Mouse (Mus musculus) adrenal gland, postnatal 4 days (tissue): ENCODE results near the gene Map3k14. TPM values are rescaled to one million over a fixed set of nuclear protein-coding genes. Genes with fewer than 3 reads are reported as not detected.

ENCODE experiments used
- DNase-seq, 2 experiments: peaks; one replicate each; pipeline ENCODE4 v3.0.0; 2021 to 2022; ENCODE audit warnings: low spot score in 2 of 2, mixed read lengths in 2 of 2
- total RNA-seq, 2 experiments: library from RNA; stranded (reverse); gene quantifications; 2 replicates each; pipeline ENCODE4 v1.2.3; 2021

The Map3k14 gene
- total RNA-seq, 2 experiments from 2014 or later = 6.9 to 8.0 TPM

- DNase-seq = no peak
These were observed 51.9 kb downstream of the Map3k14 start for GRCm38 (mm10) chr11:103215355-103215754.

- DNase-seq = no peak
These were observed 53.6 kb downstream of the Map3k14 start for GRCm38 (mm10) chr11:103213712-103214111.

- DNase-seq = no peak
These were observed 57.0 kb downstream of the Map3k14 start for GRCm38 (mm10) chr11:103210291-103210690.

- DNase-seq = no peak
These were observed 58.8 kb downstream of the Map3k14 start, which contains the start of gene 1700023F06Rik for GRCm38 (mm10) chr11:103208458-103208857. Gene 1700023F06Rik, minus strand, starts transcription at chr11:103208558.

- DNase-seq = no peak
These were observed 61.1 kb downstream of the Map3k14 start for GRCm38 (mm10) chr11:103206203-103206602.

- no peak for DNase-seq
These were observed 64.9 kb downstream of the Map3k14 start for GRCm38 (mm10) chr11:103202376-103202775.

GRCm38 (mm10) chr11:103201664-103202063, 65.6 kb downstream of the Map3k14 start:
- DNase-seq = peak in 1 of 2 experiments; percentile 41

- DNase-seq = no peak
These were observed 68.1 kb downstream of the Map3k14 start for GRCm38 (mm10) chr11:103198911-103199803.

- no peak for DNase-seq
These were observed 68.9 kb downstream of the Map3k14 start for GRCm38 (mm10) chr11:103198339-103198738.

GRCm38 (mm10) chr11:103197340-103197739, 69.9 kb downstream of the Map3k14 start:
- no peak for DNase-seq

- no peak for DNase-seq
These were observed 71.6 kb downstream of the Map3k14 start for GRCm38 (mm10) chr11:103195656-103196055.

GRCm38 (mm10) chr11:103195236-103195635, 72.0 kb downstream of the Map3k14 start:
- no peak for DNase-seq

- DNase-seq = no peak
These were observed 73.5 kb downstream of the Map3k14 start for GRCm38 (mm10) chr11:103193825-103194168.

- DNase-seq = no peak
These were observed 74.1 kb downstream of the Map3k14 start for GRCm38 (mm10) chr11:103192956-103193824.

GRCm38 (mm10) chr11:103192230-103192955, 74.9 kb downstream of the Map3k14 start:
- DNase-seq = no peak

- DNase-seq = no peak
These were observed 82.4 kb downstream of the Map3k14 start for GRCm38 (mm10) chr11:103184891-103185290.

GRCm38 (mm10) chr11:103181911-103182310, 85.4 kb downstream of the Map3k14 start:
- DNase-seq = no peak

- no peak for DNase-seq
These were observed 85.9 kb downstream of the Map3k14 start for GRCm38 (mm10) chr11:103181349-103181748.

- DNase-seq = no peak
These were observed 86.8 kb downstream of the Map3k14 start for GRCm38 (mm10) chr11:103180426-103180825.

GRCm38 (mm10) chr11:103178748-103179147, 88.5 kb downstream of the Map3k14 start:
- no peak for DNase-seq

GRCm38 (mm10) chr11:103177815-103178485, 89.3 kb downstream of the Map3k14 start:
- no peak for DNase-seq
